Mouse (Mus musculus): Measurements from ENCODE around the gene 1700067K01Rik. TPM values are rescaled to one million over a fixed set of nuclear protein-coding genes. Genes with fewer than 3 reads are reported as not detected.

The 1700067K01Rik gene
- polyA plus RNA-seq, 1 experiment, result 1.5 TPM

DNA sequence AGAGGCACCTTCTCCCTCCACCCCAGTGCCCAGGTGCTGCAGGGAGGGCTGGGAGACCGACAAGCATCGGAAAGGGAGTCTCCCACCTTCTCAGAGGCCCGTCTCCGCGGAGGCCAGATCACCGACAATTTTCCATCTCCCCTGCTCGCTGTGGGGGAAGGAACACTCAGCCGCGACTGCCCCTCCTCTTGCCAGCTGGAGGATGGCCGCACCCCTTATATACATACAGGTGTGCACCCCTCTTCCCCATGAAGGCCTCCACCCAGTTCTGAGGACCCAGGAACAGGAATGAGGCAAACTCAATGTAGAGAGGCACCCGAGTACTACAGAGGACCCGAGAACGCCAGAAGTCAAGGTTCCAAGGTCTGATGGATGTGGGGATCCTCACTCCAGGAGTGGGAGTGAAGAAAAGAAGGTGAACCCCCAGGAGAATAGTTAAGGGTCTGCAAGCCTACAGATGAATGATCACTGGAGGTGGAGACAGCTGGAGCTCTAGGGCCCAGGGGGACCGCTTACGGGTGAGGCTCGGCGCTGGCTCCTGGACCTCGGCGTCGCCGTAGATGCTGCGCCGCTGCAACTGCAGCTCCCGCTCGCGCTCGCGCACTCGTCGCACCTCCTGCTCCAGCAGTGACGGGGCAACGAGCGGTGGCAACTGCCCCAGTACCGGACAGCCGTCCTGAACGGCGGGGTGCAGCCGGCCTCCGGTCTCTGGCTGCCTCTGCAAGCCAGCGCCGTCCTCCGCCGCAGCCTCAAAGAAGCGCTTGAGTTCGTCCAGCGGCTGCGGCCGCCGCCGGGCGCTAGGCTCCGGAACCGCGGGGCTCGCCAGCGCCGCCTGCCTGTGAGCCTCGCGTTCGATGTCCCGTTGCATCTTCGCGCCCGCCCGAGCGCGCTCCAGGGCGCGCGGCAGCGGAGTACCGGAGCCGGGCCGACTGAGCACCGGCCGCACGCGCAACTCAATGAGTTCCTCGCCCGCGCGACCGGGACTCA is 9.6 kb downstream of the 1700067K01Rik start:
- Histone ChIP-seq H3K9me3 (replicated peaks; ENCODE audit: control insufficient read depth, insufficient read depth, low read length, poor library complexity, severe bottlenecking) (no peaks in the 10 kb centered on the region; the same call in 1 of the 2 replicates), H3K4me1 (ENCODE audit: control insufficient read depth, insufficient read depth, low read length) (no peaks in the 10 kb centered on the region), H3K27ac (ENCODE audit: insufficient read depth, low read length) (no peak overlapping the region), H3K9ac (ENCODE audit: low read depth, poor library complexity, severe bottlenecking) (peak overlapping the region; percentile 94), H3K27me3 (ENCODE audit: control insufficient read depth, insufficient read depth, low read length, poor library complexity, severe bottlenecking) (0 out of 2 replicates have a peak, but pooled peaks cover 5% of the 10 kb centered on the region), H3K4me3 (ENCODE audit: low read depth, low read length) (peak overlapping the region; percentile 65), H3K36me3 (ENCODE audit: control insufficient read depth, insufficient read depth, low read length, poor library complexity, severe bottlenecking) (no peaks in the 10 kb centered on the region)
- peak; percentile 35 for TF ChIP-seq CTCF (IDR thresholded peaks at IDR 0.05; ENCODE audit: low read depth, low read length)
- TF ChIP-seq POLR2A (IDR thresholded peaks at IDR 0.05; ENCODE audit: insufficient read depth, low read length), result no peak
- TF ChIP-seq EP300 (IDR thresholded peaks at IDR 0.05; ENCODE audit: insufficient read depth, low read depth, low read length), result no peak

- no peak for TF ChIP-seq POLR2A (IDR thresholded peaks at IDR 0.05; ENCODE audit: insufficient read depth, low read length)
- no peak for TF ChIP-seq EP300 (IDR thresholded peaks at IDR 0.05; ENCODE audit: insufficient read depth, low read depth, low read length)
- H3K27me3 ChIP-seq (ENCODE audit: control insufficient read depth, insufficient read depth, low read length, poor library complexity, severe bottlenecking), result 0 out of 2 replicates have a peak, but pooled peaks cover 5% of the 10 kb centered on the region
- H3K4me3 ChIP-seq (ENCODE audit: low read depth, low read length), result peak within 1 kb of the TSS; percentile 65
- H3K4me1 ChIP-seq (ENCODE audit: control insufficient read depth, insufficient read depth, low read length), result no peaks in the 10 kb centered on the region
- no peaks in the 10 kb centered on the region; the same call in 1 of the 2 replicates for H3K9me3 ChIP-seq (replicated peaks; ENCODE audit: control insufficient read depth, insufficient read depth, low read length, poor library complexity, severe bottlenecking)
- H3K9ac ChIP-seq (ENCODE audit: low read depth, poor library complexity, severe bottlenecking), result peak within 1 kb of the TSS; percentile 94
- no peaks in the 10 kb centered on the region for H3K36me3 ChIP-seq (ENCODE audit: control insufficient read depth, insufficient read depth, low read length, poor library complexity, severe bottlenecking)
- H3K27ac ChIP-seq (ENCODE audit: insufficient read depth, low read length), result no peak within 1 kb of the TSS
These were observed 10.6 kb downstream of the 1700067K01Rik start, which contains the start of gene 2210011C24Rik for GRCm38 (mm10) chr8:84011705-84012498. Gene 2210011C24Rik (minus strand): TSS chr8:84012171.

- Histone ChIP-seq H3K36me3 (ENCODE audit: control insufficient read depth, insufficient read depth, low read length, poor library complexity, severe bottlenecking) (no peaks in the 10 kb centered on the region), H3K27me3 (ENCODE audit: control insufficient read depth, insufficient read depth, low read length, poor library complexity, severe bottlenecking) (0 out of 2 replicates have a peak, but pooled peaks cover 5% of the 10 kb centered on the region), H3K9ac (ENCODE audit: low read depth, poor library complexity, severe bottlenecking) (peak overlapping the region; percentile 94), H3K27ac (ENCODE audit: insufficient read depth, low read length) (no peak overlapping the region), H3K4me3 (ENCODE audit: low read depth, low read length) (peak overlapping the region; percentile 65), H3K9me3 (replicated peaks; ENCODE audit: control insufficient read depth, insufficient read depth, low read length, poor library complexity, severe bottlenecking) (no peaks in the 10 kb centered on the region; the same call in 1 of the 2 replicates), H3K4me1 (ENCODE audit: control insufficient read depth, insufficient read depth, low read length) (no peaks in the 10 kb centered on the region)
- no peak for TF ChIP-seq CTCF (IDR thresholded peaks at IDR 0.05; ENCODE audit: low read depth, low read length)
These were observed 11.3 kb downstream of the 1700067K01Rik start for GRCm38 (mm10) chr8:84012499-84013165.

DNA sequence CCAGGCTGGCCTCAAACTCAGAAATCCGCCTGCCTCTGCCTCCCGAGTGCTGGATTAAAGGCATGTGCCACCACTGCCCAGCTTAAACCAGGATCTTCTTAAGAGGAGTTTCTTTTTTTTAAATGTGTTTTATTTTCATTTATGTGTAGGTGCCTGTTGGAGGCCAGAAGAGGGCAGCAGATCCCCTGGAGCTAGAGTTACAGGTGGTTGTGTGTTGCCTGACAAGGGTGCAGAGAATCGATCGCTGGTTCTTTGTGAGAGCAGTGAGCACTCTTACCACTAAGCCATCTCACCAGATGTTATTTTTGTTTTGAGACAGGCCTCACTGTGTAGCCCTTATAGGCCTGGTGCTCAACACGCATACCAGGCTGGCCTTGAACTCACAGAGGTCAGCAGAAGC is 14.5 kb downstream of the 1700067K01Rik start:
- no peaks in the 10 kb centered on the region for H3K36me3 ChIP-seq (ENCODE audit: control insufficient read depth, insufficient read depth, low read length, poor library complexity, severe bottlenecking)
- 0 out of 2 replicates have a peak, but pooled peaks cover 1% of the 10 kb centered on the region for H3K27me3 ChIP-seq (ENCODE audit: control insufficient read depth, insufficient read depth, low read length, poor library complexity, severe bottlenecking)
- no peaks in the 10 kb centered on the region; the same call in 1 of the 2 replicates for H3K9me3 ChIP-seq (replicated peaks; ENCODE audit: control insufficient read depth, insufficient read depth, low read length, poor library complexity, severe bottlenecking)
- H3K27ac ChIP-seq (ENCODE audit: insufficient read depth, low read length), result no peak overlapping the region
- peaks cover 3% of the 10 kb centered on the region for H3K4me1 ChIP-seq (ENCODE audit: control insufficient read depth, insufficient read depth, low read length)
- no peak overlapping the region for H3K4me3 ChIP-seq (ENCODE audit: low read depth, low read length)
- TF ChIP-seq POLR2A (IDR thresholded peaks at IDR 0.05; ENCODE audit: insufficient read depth, low read length) (no peak), EP300 (IDR thresholded peaks at IDR 0.05; ENCODE audit: insufficient read depth, low read depth, low read length) (no peak), CTCF (IDR thresholded peaks at IDR 0.05; ENCODE audit: low read depth, low read length) (peak; percentile 51)
- no peak overlapping the region for H3K9ac ChIP-seq (ENCODE audit: low read depth, poor library complexity, severe bottlenecking)

GRCm38 (mm10) chr8:84019738-84020137 is 18.4 kb downstream of the 1700067K01Rik start:
- peaks cover 13% of the 10 kb centered on the region for H3K4me1 ChIP-seq (ENCODE audit: control insufficient read depth, insufficient read depth, low read length)
- no peaks in the 10 kb centered on the region for H3K27me3 ChIP-seq (ENCODE audit: control insufficient read depth, insufficient read depth, low read length, poor library complexity, severe bottlenecking)
- TF ChIP-seq EP300 (IDR thresholded peaks at IDR 0.05; ENCODE audit: insufficient read depth, low read depth, low read length), result no peak
- TF ChIP-seq POLR2A (IDR thresholded peaks at IDR 0.05; ENCODE audit: insufficient read depth, low read length), result no peak
- no peak for TF ChIP-seq CTCF (IDR thresholded peaks at IDR 0.05; ENCODE audit: low read depth, low read length)
- no peak overlapping the region for H3K27ac ChIP-seq (ENCODE audit: insufficient read depth, low read length)
- H3K4me3 ChIP-seq (ENCODE audit: low read depth, low read length), result no peak overlapping the region
- H3K36me3 ChIP-seq (ENCODE audit: control insufficient read depth, insufficient read depth, low read length, poor library complexity, severe bottlenecking), result no peaks in the 10 kb centered on the region
- H3K9me3 ChIP-seq (replicated peaks; ENCODE audit: control insufficient read depth, insufficient read depth, low read length, poor library complexity, severe bottlenecking), result no peaks in the 10 kb centered on the region; the same call in 1 of the 2 replicates
- H3K9ac ChIP-seq (ENCODE audit: low read depth, poor library complexity, severe bottlenecking), result no peak overlapping the region
